Mouse (Mus musculus) MEL (cell line): Measurements from ENCODE around the gene Dcun1d1. TPM values are rescaled to one million over a fixed set of nuclear protein-coding genes. Genes with fewer than 3 reads are reported as not detected.

Experiments
- DNase-seq: peaks from one replicate; pipeline ENCODE4 v3.0.0; 2011; ENCODE audit warnings: low read depth, low spot score
- H3K27ac ChIP-seq: 2 replicates; pipeline ENCODE4 v1.5.1; 2012; ENCODE audit warnings: low read depth, mild to moderate bottlenecking, control low read depth, low read length, moderate library complexity; ENCODE audit not compliant: control insufficient read depth
- H3K27me3 ChIP-seq, 2 experiments: fragments of 150-350 bp in 1 of 2; sonication (generic) in 1 of 2; 2 replicates each; pipeline ENCODE4 v1.6.1; 2012; ENCODE audit warnings: low read length in 2 of 2, mild to moderate bottlenecking in 2 of 2, improper control_type of control experiment in 1 of 2, moderate library complexity in 1 of 2; ENCODE audit not compliant: insufficient read depth in 2 of 2, control insufficient read depth in 1 of 2
- H3K36me3 ChIP-seq, 2 experiments: 2 replicates each; pipeline ENCODE4 v1.6.1; 2012 to 2014; ENCODE audit warnings: low read length in 2 of 2, improper control_type of control experiment in 1 of 2, inconsistent platforms in 1 of 2, mild to moderate bottlenecking in 1 of 2; ENCODE audit not compliant: insufficient read depth in 2 of 2, control insufficient read depth in 1 of 2
- H3K4me1 ChIP-seq, 2 experiments: fragments of 150-350 bp in 1 of 2; sonication (generic) in 1 of 2; 2 replicates each; pipeline ENCODE4 v1.6.1; 2012; ENCODE audit warnings: low read length in 2 of 2, improper control_type of control experiment in 1 of 2, mild to moderate bottlenecking in 1 of 2; ENCODE audit not compliant: insufficient read depth in 2 of 2, control insufficient read depth in 1 of 2
- H3K4me3 ChIP-seq, 2 experiments: fragments of 150-350 bp in 1 of 2; sonication (generic) in 1 of 2; 2 replicates each; pipeline ENCODE4 v1.5.1; 2012; ENCODE audit warnings: low read depth in 2 of 2, low read length in 2 of 2, mild to moderate bottlenecking in 2 of 2, moderate library complexity in 2 of 2, control low read depth in 1 of 2, improper control_type of control experiment in 1 of 2; ENCODE audit not compliant: control insufficient read depth in 1 of 2, insufficient read depth in 1 of 2
- H3K79me2 ChIP-seq: 2 replicates; pipeline ENCODE4 v1.6.1; 2012; ENCODE audit warnings: mild to moderate bottlenecking, low read length, moderate library complexity; ENCODE audit not compliant: control insufficient read depth, poor library complexity, insufficient read depth
- H3K9ac ChIP-seq: 2 replicates; pipeline ENCODE4 v1.6.1; 2012; ENCODE audit warnings: low read depth, mild to moderate bottlenecking, control low read depth, low read length, moderate library complexity; ENCODE audit not compliant: control insufficient read depth, poor library complexity, severe bottlenecking
- H3K9me3 ChIP-seq: fragments of 150-350 bp; sonication (generic); replicated peaks from 2 replicates; pipeline ENCODE4 v1.6.1; 2012; ENCODE audit warnings: mild to moderate bottlenecking, low read length, improper control_type of control experiment, moderate library complexity; ENCODE audit not compliant: insufficient read depth
- BHLHE40 ChIP-seq: IDR thresholded peaks from 2 replicates; pipeline ENCODE4 v1.6.1; 2012; ENCODE audit warnings: low read depth, mild to moderate bottlenecking, inconsistent platforms, low read length, improper control_type of control experiment, borderline replicate concordance
- CHD1 ChIP-seq: IDR thresholded peaks from 2 replicates; pipeline ENCODE4 v1.6.1; 2012; ENCODE audit warnings: low read depth, mild to moderate bottlenecking, inconsistent platforms, low read length, improper control_type of control experiment
- CHD2 ChIP-seq: IDR thresholded peaks from 2 replicates; pipeline ENCODE4 v1.6.1; 2011; ENCODE audit warnings: low read length, improper control_type of control experiment
- CTCF ChIP-seq, 3 experiments: IDR thresholded peaks in 2 of 3; conservative IDR thresholded peaks in 1 of 3; 2 replicates each; pipeline ENCODE4 v1.5.1; 2011 to 2012; ENCODE audit warnings: low read length in 3 of 3, low read depth in 2 of 3, mild to moderate bottlenecking in 2 of 3, improper control_type of control experiment in 1 of 3, inconsistent platforms in 1 of 3, mixed read lengths in 1 of 3, moderate library complexity in 1 of 3; ENCODE audit not compliant: control insufficient read depth in 1 of 3, insufficient read depth in 1 of 3, poor library complexity in 1 of 3, severe bottlenecking in 1 of 3
- ELF1 ChIP-seq: IDR thresholded peaks from 2 replicates; pipeline ENCODE4 v1.6.1; 2014; ENCODE audit warnings: low read depth, mild to moderate bottlenecking, inconsistent platforms, low read length, improper control_type of control experiment, moderate library complexity
- ETS1 ChIP-seq: IDR thresholded peaks from 2 replicates; pipeline ENCODE4 v1.6.1; 2012; ENCODE audit warnings: low read depth, mild to moderate bottlenecking, inconsistent platforms, low read length, improper control_type of control experiment, moderate library complexity
- GATA1 ChIP-seq: IDR thresholded peaks from 2 replicates; pipeline ENCODE4 v1.6.1; 2011; ENCODE audit warnings: low read depth, low read length, improper control_type of control experiment
- HCFC1 ChIP-seq: IDR thresholded peaks from 2 replicates; pipeline ENCODE4 v1.6.1; 2012; ENCODE audit warnings: low read depth, mild to moderate bottlenecking, inconsistent platforms, low read length, improper control_type of control experiment, moderate library complexity
- MAFK ChIP-seq: IDR thresholded peaks from 2 replicates; pipeline ENCODE4 v1.6.1; 2011; ENCODE audit warnings: low read depth, mild to moderate bottlenecking, low read length, improper control_type of control experiment, borderline replicate concordance
- MEF2A ChIP-seq: IDR thresholded peaks from 2 replicates; pipeline ENCODE4 v1.6.1; 2014; ENCODE audit warnings: low read depth, mild to moderate bottlenecking, inconsistent platforms, low read length, improper control_type of control experiment; ENCODE audit not compliant: poor library complexity, insufficient replicate concordance, severe bottlenecking; ENCODE audit errors: extremely low read depth
- MYC ChIP-seq: IDR thresholded peaks from 2 replicates; pipeline ENCODE4 v1.6.1; 2011; ENCODE audit warnings: low read depth, mild to moderate bottlenecking, low read length, improper control_type of control experiment, moderate library complexity
- NELFE ChIP-seq: IDR thresholded peaks from 2 replicates; pipeline ENCODE4 v1.6.1; 2011; ENCODE audit warnings: low read depth, low read length, improper control_type of control experiment
- POLR2A ChIP-seq, 2 experiments: IDR thresholded peaks; 2 replicates each; pipeline ENCODE4 v1.6.1; 2011 to 2012; ENCODE audit warnings: low read length in 2 of 2, mild to moderate bottlenecking in 2 of 2, control low read depth in 1 of 2, improper control_type of control experiment in 1 of 2, low read depth in 1 of 2, moderate library complexity in 1 of 2; ENCODE audit not compliant: control insufficient read depth in 1 of 2, insufficient read depth in 1 of 2, poor library complexity in 1 of 2
- POLR2AphosphoS5 ChIP-seq: IDR thresholded peaks from 2 replicates; pipeline ENCODE4 v1.6.1; 2012; ENCODE audit warnings: low read depth, borderline replicate concordance, mild to moderate bottlenecking, inconsistent platforms, low read length, moderate library complexity, mixed read lengths
- RAD21 ChIP-seq: IDR thresholded peaks from 2 replicates; pipeline ENCODE4 v1.6.1; 2011; ENCODE audit warnings: mild to moderate bottlenecking, low read depth, low read length, improper control_type of control experiment
- RCOR1 ChIP-seq: IDR thresholded peaks from 2 replicates; pipeline ENCODE4 v1.6.1; 2012; ENCODE audit warnings: low read depth, mild to moderate bottlenecking, inconsistent platforms, low read length, improper control_type of control experiment
- SMC3 ChIP-seq: IDR thresholded peaks from 2 replicates; pipeline ENCODE4 v1.6.1; 2011; ENCODE audit warnings: low read depth, low read length, improper control_type of control experiment
- TCF12 ChIP-seq: IDR thresholded peaks from 2 replicates; pipeline ENCODE4 v1.6.1; 2014; ENCODE audit warnings: low read depth, mild to moderate bottlenecking, inconsistent platforms, low read length, improper control_type of control experiment, moderate library complexity
- ZC3H11A ChIP-seq: IDR thresholded peaks from 2 replicates; pipeline ENCODE4 v1.6.1; 2012; ENCODE audit warnings: low read depth, mild to moderate bottlenecking, inconsistent platforms, low read length, improper control_type of control experiment
- ZMIZ1 ChIP-seq: IDR thresholded peaks from 2 replicates; pipeline ENCODE4 v1.6.1; 2012; ENCODE audit warnings: low read depth, mild to moderate bottlenecking, inconsistent platforms, low read length, improper control_type of control experiment, moderate library complexity
- ZNF384 ChIP-seq: IDR thresholded peaks from 2 replicates; pipeline ENCODE4 v1.6.1; 2012; ENCODE audit warnings: low read depth, mild to moderate bottlenecking, inconsistent platforms, low read length, improper control_type of control experiment
- polyA plus RNA-seq, 2 experiments: library from polyadenylated mRNA; stranded (reverse) in 1 of 2; unstranded in 1 of 2; fragments of >175 nt in 1 of 2; fragments of >200 nt in 1 of 2; gene quantifications; 2 replicates each; pipeline versions ENCODE4 v1.2.1 to v1.2.4; 2012; ENCODE audit warnings: low replicate concordance in 2 of 2, low read depth in 1 of 2; ENCODE audit not compliant: insufficient read length in 2 of 2, insufficient read depth in 1 of 2, missing spikeins in 1 of 2
- total RNA-seq: library from RNA; depleted of rRNA; stranded (reverse); fragments of 300-350 nt; gene quantifications from 2 replicates; pipeline ENCODE4 v1.2.3, GENCODE M21; 2012

The Dcun1d1 gene
- total and polyA plus RNA-seq, 3 experiments = 20.8 to 35.1 (median 32.7) TPM

DNA sequence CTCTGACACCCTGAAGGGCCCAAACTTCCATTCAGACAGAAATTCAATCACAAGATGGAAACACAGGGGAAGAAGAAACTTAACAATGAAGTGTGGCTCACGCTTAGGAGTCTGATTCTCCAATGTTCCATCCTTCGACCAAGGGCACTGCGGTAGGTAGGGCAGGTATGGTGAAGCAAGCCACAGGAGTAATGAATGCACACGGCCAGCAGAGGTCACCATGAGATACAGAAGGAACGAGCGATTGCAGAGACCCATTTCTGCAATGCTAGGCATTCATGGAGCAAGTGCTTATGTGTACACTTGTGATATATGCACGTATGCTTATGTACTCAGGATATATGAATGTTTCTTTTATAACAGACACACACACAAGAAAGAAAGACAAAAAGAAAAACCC lies 36.3 kb upstream of the Dcun1d1 start:
- peak; percentile 78 for TF ChIP-seq RAD21
- TF ChIP-seq MEF2A = no peak
- TF ChIP-seq MAFK = no peak
- TF ChIP-seq TCF12 = no peak
- TF ChIP-seq ZC3H11A = peak; percentile 77
- no peak for TF ChIP-seq GATA1
- no peak for TF ChIP-seq MYC
- no peak for TF ChIP-seq HCFC1
- peak; percentile 93 for TF ChIP-seq SMC3
- no peak for TF ChIP-seq POLR2A (IDR thresholded peaks at IDR 0.05; ENCODE audit: control insufficient read depth in 1 of 2, insufficient read depth in 1 of 2, low read depth in 1 of 2, low read length in 2 of 2, poor library complexity in 1 of 2)
- no peak for TF ChIP-seq ETS1
- TF ChIP-seq NELFE = no peak
- no peak for TF ChIP-seq RCOR1
- no peak for TF ChIP-seq POLR2AphosphoS5
- TF ChIP-seq ELF1 = no peak
- no peak for TF ChIP-seq ZNF384
- no peak for TF ChIP-seq ZMIZ1
- TF ChIP-seq CHD2 = no peak
- TF ChIP-seq CTCF (IDR thresholded peaks at IDR 0.05 in 2 of 3, conservative IDR thresholded peaks at IDR 0.05 in 1 of 3; ENCODE audit: control insufficient read depth in 1 of 3, insufficient read depth in 1 of 3, low read depth in 2 of 3, low read length in 3 of 3, poor library complexity in 1 of 3, severe bottlenecking in 1 of 3) = peak; percentile 70 to 89 (median 71)
- TF ChIP-seq, all 39 proteins: peak for 4
- no peaks in the 10 kb centered on the region for H3K9me3 ChIP-seq
- peak; percentile 74 for DNase-seq
- H3K36me3 ChIP-seq = no peaks in the 10 kb centered on the region
- H3K4me1 ChIP-seq = no peaks in the 10 kb centered on the region
- H3K27ac ChIP-seq = no peak overlapping the region
- H3K79me2 ChIP-seq = no peaks in the 10 kb centered on the region
- no peak overlapping the region for H3K9ac ChIP-seq
- H3K27me3 ChIP-seq = no peaks in the 10 kb centered on the region
- H3K4me3 ChIP-seq = no peak overlapping the region

DNA sequence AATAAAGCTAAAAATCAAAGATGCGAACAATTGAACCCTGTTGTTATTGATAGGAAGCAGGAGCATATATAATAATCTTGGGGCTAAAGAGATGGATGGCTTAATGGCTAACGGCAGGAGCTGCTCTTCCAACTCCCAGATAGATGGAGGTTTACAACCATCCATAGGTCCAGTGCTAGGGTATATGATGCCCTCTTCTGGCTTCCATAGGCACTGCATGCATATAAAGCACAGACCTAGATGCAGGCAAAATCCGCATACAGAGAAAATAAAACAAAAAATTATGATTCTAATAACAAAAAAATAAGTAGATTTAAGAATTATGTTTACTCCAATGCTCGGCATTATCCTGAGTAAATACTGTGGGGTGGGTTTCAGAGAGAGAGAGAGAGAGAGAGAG lies 35.7 kb upstream of the Dcun1d1 start:
- Histone ChIP-seq H3K79me2 (no peaks in the 10 kb centered on the region), H3K4me3 (no peak overlapping the region), H3K9ac (no peak overlapping the region), H3K27me3 (no peaks in the 10 kb centered on the region), H3K9me3 (no peaks in the 10 kb centered on the region), H3K36me3 (no peaks in the 10 kb centered on the region), H3K4me1 (no peaks in the 10 kb centered on the region), H3K27ac (no peak overlapping the region)
- peak; percentile 89 for TF ChIP-seq SMC3
- TF ChIP-seq BHLHE40 = peak; percentile 45; the same call in 1 of the 2 replicates
- TF ChIP-seq ZC3H11A = peak; percentile 92
- TF ChIP-seq CTCF (IDR thresholded peaks at IDR 0.05 in 2 of 3, conservative IDR thresholded peaks at IDR 0.05 in 1 of 3; ENCODE audit: control insufficient read depth in 1 of 3, insufficient read depth in 1 of 3, low read depth in 2 of 3, low read length in 3 of 3, poor library complexity in 1 of 3, severe bottlenecking in 1 of 3) = peak; percentile 49 to 76 (median 69)
- TF ChIP-seq RAD21 = peak; percentile 72
- no peak for TF ChIP-seq MYC
- TF ChIP-seq MEF2A = no peak
- TF ChIP-seq CHD1 = no peak
- TF ChIP-seq, all 39 proteins: peak for 5
- peak; percentile 72 for DNase-seq
